Comparison of ENCODE assay signal across 11 mouse cellular contexts in the genomic region with DNA sequence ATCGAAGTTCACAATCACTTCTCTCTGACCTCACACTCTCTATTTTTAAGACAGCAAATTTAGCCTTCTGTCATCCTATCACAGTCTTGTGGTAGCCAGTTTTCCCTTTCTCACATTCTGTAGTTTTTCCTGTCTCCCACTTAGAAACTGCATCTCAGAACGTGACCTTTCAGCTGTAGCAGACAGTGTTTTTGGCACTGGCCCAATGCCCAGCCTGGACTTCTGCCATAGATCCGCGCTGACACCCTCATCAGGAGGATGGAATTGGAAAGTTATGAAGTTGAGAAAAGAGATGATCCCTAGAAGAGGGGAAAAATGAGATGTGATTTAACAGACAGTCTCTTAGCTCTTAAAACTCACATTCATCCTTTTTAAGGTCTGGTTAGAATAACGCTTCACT. TPM values are rescaled to one million over a fixed set of nuclear protein-coding genes. Genes with fewer than 3 reads are reported as not detected.
DNase-seq lines count a peak whose midpoint lies in the region; ATAC-seq and TF ChIP-seq lines count a peak whose summit lies in the region.
"Had no signal": no experiment of that assay in that cellular context is flagged by ENCODE, and none has a peak within 500 bp of the region (broad histone marks: within the 10 kb centered on the region; RNA-seq: fewer than 3 reads in every experiment).

No protein-coding gene starts in this region.

- H3K27me3 ChIP-seq in midbrain, postnatal 0 days (ENCODE audit: insufficient read depth, low read length) = no peaks in the 10 kb centered on the region
- H3K27me3 ChIP-seq in midbrain, embryonic 14.5 days (ENCODE audit: control insufficient read depth, insufficient read depth, low read length) = no peaks in the 10 kb centered on the region
- H3K27me3 ChIP-seq: embryonic facial prominence, embryonic 13.5 days had no signal

- no peak overlapping the region for H3K4me3 ChIP-seq in midbrain, postnatal 0 days (ENCODE audit: low read depth, low read length)
- H3K4me3 ChIP-seq in midbrain, embryonic 14.5 days (replicated peaks; ENCODE audit: low read depth, low read length) = no peak overlapping the region
- H3K4me3 ChIP-seq: embryonic facial prominence, embryonic 13.5 days had no signal

- 76% methylated on average over 5 of the region's 5 CpGs for WGBS in midbrain, postnatal 0 days
- WGBS in midbrain, embryonic 14.5 days = 80% methylated on average over 5 of the region's 5 CpGs

- intact Hi-C loops in heart, postnatal 25 days (cut with DNase I) = no loop called here
- intact Hi-C loops in left cerebral cortex, postnatal 4 days (cut with DNase I) = no loop called here

- H3K9me3 ChIP-seq in midbrain, postnatal 0 days (ENCODE audit: low read length) = no peaks in the 10 kb centered on the region
- no peaks in the 10 kb centered on the region for H3K9me3 ChIP-seq in midbrain, embryonic 14.5 days (ENCODE audit: control insufficient read depth, low read length)
- H3K9me3 ChIP-seq: embryonic facial prominence, embryonic 13.5 days had no signal

- no peak overlapping the region for H3K27ac ChIP-seq in midbrain, postnatal 0 days (ENCODE audit: low read depth, low read length)
- H3K27ac ChIP-seq in midbrain, embryonic 14.5 days (replicated peaks; ENCODE audit: low read depth, low read length) = no peak overlapping the region
- H3K27ac ChIP-seq: embryonic facial prominence, embryonic 13.5 days; liver, embryonic 14.5 days had no signal

- H3K4me2 ChIP-seq in midbrain, postnatal 0 days (ENCODE audit: low read depth, low read length, poor library complexity, severe bottlenecking) = no peak overlapping the region
- no peak overlapping the region for H3K4me2 ChIP-seq in midbrain, embryonic 14.5 days (ENCODE audit: low read length)
- H3K4me2 ChIP-seq: embryonic facial prominence, embryonic 13.5 days had no signal

- no peak overlapping the region for H3K9ac ChIP-seq in midbrain, postnatal 0 days (replicated peaks; ENCODE audit: low read length, poor library complexity, severe bottlenecking)
- H3K9ac ChIP-seq in midbrain, embryonic 14.5 days (replicated peaks; ENCODE audit: low read length) = no peak overlapping the region
- H3K9ac ChIP-seq: embryonic facial prominence, embryonic 13.5 days; liver, embryonic 14.5 days had no signal

- no peaks in the 10 kb centered on the region for H3K36me3 ChIP-seq in midbrain, postnatal 0 days (ENCODE audit: insufficient read depth, low read length)
- H3K36me3 ChIP-seq in midbrain, embryonic 14.5 days (ENCODE audit: control insufficient read depth, insufficient read depth, low read length) = no peaks in the 10 kb centered on the region
- H3K36me3 ChIP-seq: embryonic facial prominence, embryonic 13.5 days had no signal

- no peak for TF ChIP-seq CTCF in midbrain, postnatal 0 days (IDR thresholded peaks at IDR 0.05)

- DNase-seq in heart, adult 18-20 months = peak; percentile 33 to 57
- DNase-seq in heart, postnatal 25 days (ENCODE audit: low spot score) = no peak
- DNase-seq in midbrain, postnatal 0 days (ENCODE audit: low spot score) = peak; percentile 41
- DNase-seq in midbrain, embryonic 14.5 days = no peak
- peak; percentile 57 for DNase-seq in brain, adult 2 months (ENCODE audit: low read depth, low spot score)
- peak; percentile 70 for DNase-seq in left cerebral cortex, postnatal 4 days
- no peak for DNase-seq in layer of hippocampus, adult 9-10 months (ENCODE audit: low spot score)

- ATAC-seq in midbrain, postnatal 0 days (ENCODE audit: low FRiP score) = no peak
- no peak for ATAC-seq in midbrain, embryonic 14.5 days (ENCODE audit: low FRiP score, low TSS enrichment)
- ATAC-seq in inflammation-experienced regulatory T-cells, adult 6 months = no peak

- H3K4me1 ChIP-seq in midbrain, postnatal 0 days (ENCODE audit: insufficient read depth, low read length) = no peaks in the 10 kb centered on the region
- no peaks in the 10 kb centered on the region for H3K4me1 ChIP-seq in midbrain, embryonic 14.5 days (ENCODE audit: control insufficient read depth, insufficient read depth, low read length)

RNA-seq across cellular contexts. Expression of a gene that starts 20.4 kb away (rescaled TPM):
- total RNA-seq in heart, adult 18-20 months (2021) = 10 to 100 TPM; 49.6 to 54.9 TPM
- 10 to 100 TPM; 36.8 TPM for total RNA-seq in heart, postnatal 25 days (2021)
- total RNA-seq in midbrain, postnatal 0 days (2014; rRNA removed) = 49.6 and 53.8 TPM in 2 replicates
- 43.6 and 48.4 TPM in 2 replicates for polyA plus RNA-seq in midbrain, postnatal 0 days (2015; fragmentation: Nextera tagmentation; extraction: Ambion mirVana)
- 47.1 and 57.5 TPM in 2 replicates for polyA plus RNA-seq in midbrain, embryonic 14.5 days (2014; fragmentation: Nextera tagmentation; extraction: Ambion mirVana)
- total RNA-seq in left cerebral cortex, postnatal 4 days (2021) = 10 to 100 TPM; 31.4 to 33.0 TPM
- 10 to 100 TPM; 15.6 to 38.7 (median 37.6) TPM for polyA plus RNA-seq in inflammation-experienced regulatory T-cells, adult 6 months (2017; shearing (Covaris generic))

RNA-seq across cellular contexts. Expression of a gene that starts 20.7 kb away (rescaled TPM):
- under 1 TPM; 0.40 to 0.93 TPM for total RNA-seq in heart, adult 18-20 months (2021)
- total RNA-seq in heart, postnatal 25 days (2021) = under 1 TPM; 0.52 to 0.64 TPM
- total RNA-seq in midbrain, postnatal 0 days (2014; rRNA removed) = 0.99 and 2.3 TPM in 2 replicates
- polyA plus RNA-seq in midbrain, postnatal 0 days (2015; fragmentation: Nextera tagmentation; extraction: Ambion mirVana) = 1.4 and 1.6 TPM in 2 replicates
- 0.46 and 0.74 TPM in 2 replicates for polyA plus RNA-seq in midbrain, embryonic 14.5 days (2014; fragmentation: Nextera tagmentation; extraction: Ambion mirVana)
- total RNA-seq in left cerebral cortex, postnatal 4 days (2021) = 1 to 10 TPM; 2.2 to 2.3 TPM
- polyA plus RNA-seq in inflammation-experienced regulatory T-cells, adult 6 months (2017; shearing (Covaris generic)) = not detected
- polyA plus RNA-seq: embryonic facial prominence, embryonic 13.5 days had no signal

RNA-seq across cellular contexts. Expression of a gene that starts 32.6 kb away (rescaled TPM):
- total RNA-seq in heart, adult 18-20 months (2021) = 10 to 100 TPM; 79.2 to 94.4 TPM
- total RNA-seq in heart, postnatal 25 days (2021) = 10 to 100 TPM; 72.9 to 84.7 TPM
- total RNA-seq in midbrain, postnatal 0 days (2014; rRNA removed) = 47.9 and 60.2 TPM in 2 replicates
- polyA plus RNA-seq in midbrain, postnatal 0 days (2015; fragmentation: Nextera tagmentation; extraction: Ambion mirVana) = 7.9 and 8.1 TPM in 2 replicates
- polyA plus RNA-seq in midbrain, embryonic 14.5 days (2014; fragmentation: Nextera tagmentation; extraction: Ambion mirVana) = 17.0 and 19.6 TPM in 2 replicates
- 100 to 1,000 TPM; 127 to 130 TPM for total RNA-seq in left cerebral cortex, postnatal 4 days (2021)
- polyA plus RNA-seq in inflammation-experienced regulatory T-cells, adult 6 months (2017; shearing (Covaris generic)) = 10 to 100 TPM; 19.6 to 23.7 (median 23.0) TPM

RNA-seq across cellular contexts. Expression of a gene that starts 58.7 kb away (rescaled TPM):
- total RNA-seq in heart, adult 18-20 months (2021) = not detected
- not detected for total RNA-seq in heart, postnatal 25 days (2021)
- total RNA-seq in midbrain, postnatal 0 days (2014; rRNA removed) = 77.9 and 81.1 TPM in 2 replicates
- polyA plus RNA-seq in midbrain, postnatal 0 days (2015; fragmentation: Nextera tagmentation; extraction: Ambion mirVana) = 47.3 and 59.6 TPM in 2 replicates
- 35.4 and 45.8 TPM in 2 replicates for polyA plus RNA-seq in midbrain, embryonic 14.5 days (2014; fragmentation: Nextera tagmentation; extraction: Ambion mirVana)
- 10 to 100 TPM; 43.6 to 44.8 TPM for total RNA-seq in left cerebral cortex, postnatal 4 days (2021)
- polyA plus RNA-seq in inflammation-experienced regulatory T-cells, adult 6 months (2017; shearing (Covaris generic)) = not detected
- polyA plus RNA-seq: heart, postnatal 0 days had no signal

Comparison
In these comparisons a context has a peak if more than half of its experiments do, and no peak if none do; other contexts are left out.
1. DNase-seq: peak in heart, adult 18-20 months (2 of 2), midbrain, postnatal 0 days (single experiment), brain, adult 2 months (single experiment) and left cerebral cortex, postnatal 4 days (single experiment); none in heart, postnatal 25 days (single experiment), midbrain, embryonic 14.5 days (single experiment) and layer of hippocampus, adult 9-10 months (single experiment).